Mouse (Mus musculus) bone marrow macrophage, adult 2 months (primary cell): ENCODE data around the gene Nfib.

Source experiments
- CTCF ChIP-seq: IDR thresholded peaks from 2 replicates; pipeline ENCODE4 v1.5.1; 2012; ENCODE audit warnings: low read depth, mild to moderate bottlenecking, low read length, moderate library complexity
- POLR2A ChIP-seq: IDR thresholded peaks from 2 replicates; pipeline ENCODE4 v1.6.1; 2012; ENCODE audit warnings: mild to moderate bottlenecking, low read depth, low read length, borderline replicate concordance

- no peak for TF ChIP-seq POLR2A
- no peak for TF ChIP-seq CTCF
These were observed 29.4 kb downstream of the Nfib start for GRCm38 (mm10) chr4:82676104-82676503.
